Mouse (Mus musculus): Measurements from ENCODE around the gene Bri3. TPM values are rescaled to one million over a fixed set of nuclear protein-coding genes. Genes with fewer than 3 reads are reported as not detected.

Bri3 gene
- polyA plus RNA-seq, 1 experiment from 2014 or later, result 150 TPM

GRCm38 (mm10) chr5:144270420-144270819 lies 26.2 kb downstream of the Bri3 start:
- Histone ChIP-seq H3K4me2 (replicated peaks) (no peak overlapping the region), H3K27ac (no peak overlapping the region), H3K4me3 (no peak overlapping the region), H3K9me3 (replicated peaks) (no peaks in the 10 kb centered on the region), H3K4me1 (no peaks in the 10 kb centered on the region), H3K9ac (no peak overlapping the region), H3K36me3 (peaks cover 29% of the 10 kb centered on the region), H3K27me3 (no peaks in the 10 kb centered on the region)
- 95% methylated on average over 8 of the region's 8 CpGs for WGBS
- no peak for ATAC-seq (ENCODE audit: low FRiP score)

GRCm38 (mm10) chr5:144271118-144271517 lies 26.9 kb downstream of the Bri3 start:
- no peak overlapping the region for H3K27ac ChIP-seq
- no peaks in the 10 kb centered on the region for H3K4me1 ChIP-seq
- H3K27me3 ChIP-seq, result no peaks in the 10 kb centered on the region
- no peak overlapping the region for H3K9ac ChIP-seq
- no peaks in the 10 kb centered on the region for H3K9me3 ChIP-seq (replicated peaks)
- peaks cover 29% of the 10 kb centered on the region for H3K36me3 ChIP-seq
- ATAC-seq (ENCODE audit: low FRiP score), result no peak
- H3K4me3 ChIP-seq, result no peak overlapping the region
- no peak overlapping the region for H3K4me2 ChIP-seq (replicated peaks)
- 80% methylated on average over 3 of the region's 3 CpGs for WGBS

DNA sequence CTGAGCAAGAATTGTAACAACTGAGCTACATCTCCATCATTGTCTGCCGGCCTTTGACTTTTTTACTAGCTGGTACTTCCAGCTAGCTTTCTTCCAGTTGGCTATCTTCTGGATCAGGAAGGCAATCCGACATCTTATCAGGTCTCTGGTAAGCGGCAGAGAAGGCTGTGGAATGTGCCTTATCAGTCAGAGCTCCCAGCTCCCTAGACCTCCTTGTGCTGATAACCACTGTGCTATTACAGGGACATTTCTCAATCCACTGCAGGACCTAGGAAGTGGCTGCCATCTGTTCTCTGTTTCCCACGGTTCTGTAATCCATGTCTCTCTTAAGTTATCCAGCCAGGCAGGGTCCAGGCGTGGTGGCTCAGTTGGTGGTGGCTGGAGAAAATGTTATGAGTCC lies 27.5 kb downstream of the Bri3 start:
- Histone ChIP-seq H3K27ac (no peak overlapping the region), H3K27me3 (no peaks in the 10 kb centered on the region), H3K4me3 (no peak overlapping the region), H3K9ac (no peak overlapping the region), H3K9me3 (replicated peaks) (no peaks in the 10 kb centered on the region), H3K4me1 (no peaks in the 10 kb centered on the region), H3K36me3 (peaks cover 23% of the 10 kb centered on the region), H3K4me2 (replicated peaks) (no peak overlapping the region)
- 69% methylated on average over 5 of the region's 5 CpGs for WGBS
- ATAC-seq (ENCODE audit: low FRiP score), result no peak

GRCm38 (mm10) chr5:144274904-144275303 lies 30.7 kb downstream of the Bri3 start:
- H3K4me3 ChIP-seq, result no peak overlapping the region
- no peak overlapping the region for H3K27ac ChIP-seq
- H3K4me2 ChIP-seq (replicated peaks), result no peak overlapping the region
- WGBS, result 66% methylated on average over 6 of the region's 6 CpGs
- H3K36me3 ChIP-seq, result peaks cover 14% of the 10 kb centered on the region
- no peak overlapping the region for H3K9ac ChIP-seq
- no peaks in the 10 kb centered on the region for H3K27me3 ChIP-seq
- no peak for ATAC-seq (ENCODE audit: low FRiP score)
- H3K4me1 ChIP-seq, result no peaks in the 10 kb centered on the region
- H3K9me3 ChIP-seq (replicated peaks), result no peaks in the 10 kb centered on the region

DNA sequence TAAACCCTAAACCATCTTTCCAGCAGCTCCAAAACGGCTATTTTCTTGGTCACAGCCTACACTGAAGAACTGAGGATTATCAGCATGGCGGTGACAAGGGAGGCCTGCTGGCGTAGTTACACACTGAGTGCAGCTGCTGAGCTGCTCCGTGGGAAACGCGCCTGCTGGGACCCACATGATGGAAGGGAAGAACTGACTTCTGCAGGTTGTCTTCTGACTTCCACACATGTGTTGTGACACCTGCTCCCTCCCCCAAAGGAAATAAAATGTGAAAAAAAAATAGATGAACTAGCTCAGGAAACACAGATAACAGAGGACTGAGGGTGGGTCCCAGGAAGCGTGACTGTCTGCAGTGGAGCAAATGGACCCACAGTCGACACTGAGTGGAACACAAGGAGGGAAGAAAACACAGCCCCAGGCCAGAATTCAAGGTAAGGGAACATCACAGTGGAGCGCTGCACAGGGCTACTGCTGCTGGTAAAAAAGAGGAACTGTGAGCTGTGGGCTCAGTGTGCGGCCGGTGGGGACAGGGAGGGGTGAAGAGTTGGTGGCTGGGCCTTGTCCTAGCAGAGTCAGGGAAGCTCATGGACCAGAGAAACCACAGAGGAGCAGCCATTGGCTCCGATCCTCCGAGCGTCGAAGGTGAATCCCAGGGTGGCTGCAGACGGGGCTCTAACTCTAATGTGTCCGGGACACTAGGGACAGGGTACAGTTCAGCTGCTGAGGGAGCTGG lies 32.8 kb downstream of the Bri3 start:
- Histone ChIP-seq H3K4me3 (no peak overlapping the region), H3K4me1 (no peaks in the 10 kb centered on the region), H3K36me3 (peaks cover 12% of the 10 kb centered on the region), H3K4me2 (replicated peaks) (no peak overlapping the region), H3K9ac (no peak overlapping the region), H3K27me3 (no peaks in the 10 kb centered on the region), H3K27ac (no peak overlapping the region), H3K9me3 (replicated peaks) (no peaks in the 10 kb centered on the region)
- no peak for ATAC-seq (ENCODE audit: low FRiP score)
- 88% methylated on average over 17 of the region's 17 CpGs for WGBS

DNA sequence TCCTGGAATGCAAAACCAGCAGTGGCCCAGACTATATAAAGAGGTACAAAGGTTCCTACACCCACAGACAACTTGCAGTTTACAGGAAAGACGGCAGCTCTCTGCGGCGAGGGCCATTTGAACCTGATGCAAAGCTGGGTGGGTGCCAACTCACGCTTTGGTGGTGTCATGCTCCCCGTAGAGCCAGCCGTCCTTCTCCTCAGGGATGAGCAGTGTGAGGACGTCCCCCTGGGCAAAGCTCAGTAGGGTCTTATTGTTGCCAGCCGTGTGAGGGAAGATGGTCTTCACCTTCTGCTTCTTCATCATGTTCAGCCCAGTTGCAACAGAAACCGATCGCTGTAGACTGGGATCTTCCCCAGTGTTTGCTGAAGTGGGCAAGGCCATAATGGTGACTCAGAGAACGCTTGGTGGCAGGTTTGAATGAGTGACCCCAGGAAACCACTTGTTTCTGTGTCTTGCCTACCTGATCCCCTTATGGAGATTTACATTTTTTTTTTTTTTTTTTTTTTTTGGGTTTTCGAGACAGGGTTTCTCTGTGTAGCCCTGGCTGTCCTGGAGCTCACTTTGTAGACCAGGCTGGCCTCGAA lies 34.2 kb downstream of the Bri3 start:
- Histone ChIP-seq H3K4me3 (no peak overlapping the region), H3K36me3 (peaks cover 12% of the 10 kb centered on the region), H3K27ac (no peak overlapping the region), H3K4me1 (no peaks in the 10 kb centered on the region), H3K27me3 (no peaks in the 10 kb centered on the region), H3K4me2 (replicated peaks) (no peak overlapping the region), H3K9ac (no peak overlapping the region), H3K9me3 (replicated peaks) (no peaks in the 10 kb centered on the region)
- 90% methylated on average over 12 of the region's 13 CpGs for WGBS
- ATAC-seq (ENCODE audit: low FRiP score), result no peak

- no peak overlapping the region for H3K4me2 ChIP-seq (replicated peaks)
- no peak for ATAC-seq (ENCODE audit: low FRiP score)
- 88% methylated on average over 9 of the region's 9 CpGs for WGBS
- H3K27ac ChIP-seq, result no peak overlapping the region
- no peak overlapping the region for H3K9ac ChIP-seq
- peaks cover 12% of the 10 kb centered on the region for H3K36me3 ChIP-seq
- H3K4me1 ChIP-seq, result no peaks in the 10 kb centered on the region
- H3K9me3 ChIP-seq (replicated peaks), result no peaks in the 10 kb centered on the region
- no peaks in the 10 kb centered on the region for H3K27me3 ChIP-seq
- H3K4me3 ChIP-seq, result no peak overlapping the region
Observed at GRCm38 (mm10) chr5:144279081-144279541, 34.9 kb downstream of the Bri3 start.

DNA sequence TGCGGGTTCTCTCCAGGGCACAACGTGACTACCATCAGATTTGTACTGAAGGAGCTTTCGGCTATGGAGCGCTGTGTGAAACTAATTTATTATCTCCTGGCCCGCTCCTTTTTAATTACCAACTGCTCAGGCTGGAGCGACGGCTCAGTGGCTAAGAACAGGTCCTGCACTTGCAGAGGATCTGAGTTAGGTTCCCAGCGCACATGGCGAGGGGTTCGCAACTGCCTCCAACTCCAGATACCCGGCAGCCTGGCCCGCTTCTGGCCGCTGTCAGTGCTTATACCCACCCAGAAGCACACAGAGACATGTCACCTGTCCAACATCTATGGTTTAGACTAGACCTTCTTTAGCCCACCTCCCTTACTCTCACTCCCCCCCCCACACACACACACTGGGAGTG lies 35.7 kb downstream of the Bri3 start:
- no peak overlapping the region for H3K4me2 ChIP-seq (replicated peaks)
- no peak for ATAC-seq (ENCODE audit: low FRiP score)
- H3K9me3 ChIP-seq (replicated peaks), result no peaks in the 10 kb centered on the region
- no peak overlapping the region for H3K9ac ChIP-seq
- no peak overlapping the region for H3K27ac ChIP-seq
- WGBS, result 98% methylated on average over 13 of the region's 13 CpGs
- H3K27me3 ChIP-seq, result no peaks in the 10 kb centered on the region
- H3K4me3 ChIP-seq, result no peak overlapping the region
- H3K4me1 ChIP-seq, result no peaks in the 10 kb centered on the region
- peaks cover 12% of the 10 kb centered on the region for H3K36me3 ChIP-seq

DNA sequence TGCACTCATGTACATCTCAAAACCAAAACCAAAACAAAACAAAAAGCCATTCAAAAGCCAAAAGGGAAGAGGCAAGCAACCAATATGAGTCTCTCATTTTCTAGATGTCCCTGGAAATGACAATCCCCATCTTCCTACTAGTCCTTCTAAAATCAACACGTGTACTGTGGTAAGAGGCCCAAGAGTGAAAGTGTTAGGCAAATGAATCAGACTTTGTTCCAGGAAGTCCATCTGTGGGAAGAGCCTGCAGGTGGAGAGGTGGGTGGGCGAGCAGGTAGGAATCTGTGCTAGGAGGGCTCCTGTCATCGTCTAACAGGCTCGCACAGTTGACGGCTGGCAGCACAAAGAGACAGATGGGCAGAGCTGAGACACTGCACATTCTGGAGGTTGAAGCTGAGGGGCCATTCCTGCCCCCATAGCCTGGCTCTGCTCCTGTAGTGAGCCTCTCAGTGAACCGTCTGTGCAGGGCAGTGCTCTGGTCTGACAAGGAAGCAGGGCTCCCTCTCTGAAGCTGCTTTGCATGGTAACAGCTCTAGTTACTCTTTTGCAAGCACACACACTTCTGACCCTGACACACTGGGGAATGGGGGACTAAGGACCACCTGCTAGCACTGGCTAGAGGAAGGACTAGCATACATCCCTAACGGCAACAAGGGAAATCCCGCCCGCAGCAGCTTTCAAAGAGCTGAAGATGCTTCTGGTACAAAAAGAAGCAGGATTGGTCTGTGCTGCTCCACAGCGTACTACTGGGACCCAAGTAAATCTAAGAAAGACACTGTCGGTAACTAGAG lies 38.4 kb downstream of the Bri3 start:
- no peaks in the 10 kb centered on the region for H3K27me3 ChIP-seq
- no peaks in the 10 kb centered on the region for H3K9me3 ChIP-seq (replicated peaks)
- no peak for ATAC-seq (ENCODE audit: low FRiP score)
- no peak overlapping the region for H3K9ac ChIP-seq
- H3K4me2 ChIP-seq (replicated peaks), result no peak overlapping the region
- no peak overlapping the region for H3K27ac ChIP-seq
- no peak overlapping the region for H3K4me3 ChIP-seq
- no peaks in the 10 kb centered on the region for H3K4me1 ChIP-seq
- peaks cover 10% of the 10 kb centered on the region for H3K36me3 ChIP-seq
- 79% methylated on average over 11 of the region's 11 CpGs for WGBS

DNA sequence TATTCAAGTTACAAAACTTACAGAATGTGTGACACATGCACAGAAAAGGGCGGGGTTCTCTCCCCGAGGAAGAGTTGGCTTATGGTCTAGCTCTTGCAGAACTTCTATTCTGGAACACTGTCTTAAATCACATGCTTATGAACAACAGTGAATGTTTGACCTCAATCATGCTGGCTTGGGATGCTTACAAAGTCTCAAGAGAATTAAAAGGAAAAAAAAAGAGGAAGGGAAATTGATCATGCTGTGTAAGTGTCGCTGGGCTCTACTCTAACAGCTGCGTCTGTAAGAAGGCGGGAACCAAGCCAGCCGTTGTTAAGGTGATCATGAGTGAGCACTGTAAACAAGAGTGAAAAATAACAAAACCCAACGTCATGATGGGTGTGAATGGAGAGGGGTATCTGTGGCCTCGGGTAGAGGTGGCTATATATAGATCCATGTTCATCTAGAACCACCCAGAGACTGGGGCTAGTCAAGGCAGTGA lies 39.4 kb downstream of the Bri3 start:
- H3K4me1 ChIP-seq, result no peaks in the 10 kb centered on the region
- 74% methylated on average over 8 of the region's 8 CpGs for WGBS
- no peak for ATAC-seq (ENCODE audit: low FRiP score)

GRCm38 (mm10) chr5:144284599-144284998 lies 40.4 kb downstream of the Bri3 start:
- Histone ChIP-seq H3K9ac (no peak overlapping the region), H3K4me3 (no peak overlapping the region), H3K27ac (no peak overlapping the region), H3K4me2 (replicated peaks) (no peak overlapping the region), H3K9me3 (replicated peaks) (no peaks in the 10 kb centered on the region), H3K36me3 (no peaks in the 10 kb centered on the region), H3K27me3 (no peaks in the 10 kb centered on the region), H3K4me1 (no peaks in the 10 kb centered on the region)
- WGBS, result 84% methylated on average over 5 of the region's 5 CpGs
- ATAC-seq (ENCODE audit: low FRiP score), result no peak

More for the DNA sequence above, 39.4 kb downstream of the Bri3 start:
- Histone ChIP-seq H3K36me3 (peaks cover 6% of the 10 kb centered on the region), H3K9ac (no peak overlapping the region), H3K4me3 (no peak overlapping the region), H3K9me3 (replicated peaks) (no peaks in the 10 kb centered on the region), H3K4me2 (replicated peaks) (no peak overlapping the region), H3K27ac (no peak overlapping the region), H3K27me3 (no peaks in the 10 kb centered on the region)

- ATAC-seq (ENCODE audit: low FRiP score), result no peak
- no peak overlapping the region for H3K9ac ChIP-seq
- 84% methylated on average over 9 of the region's 9 CpGs for WGBS
- H3K4me1 ChIP-seq, result no peaks in the 10 kb centered on the region
- no peak overlapping the region for H3K4me3 ChIP-seq
- H3K4me2 ChIP-seq (replicated peaks), result no peak overlapping the region
- H3K27ac ChIP-seq, result no peak overlapping the region
- no peaks in the 10 kb centered on the region for H3K27me3 ChIP-seq
- H3K9me3 ChIP-seq (replicated peaks), result no peaks in the 10 kb centered on the region
- H3K36me3 ChIP-seq, result no peaks in the 10 kb centered on the region
Observed at GRCm38 (mm10) chr5:144286591-144287266, 42.5 kb downstream of the Bri3 start.
